Mouse (Mus musculus) intestine, embryonic 16.5 days (tissue): Measurements from ENCODE around the gene Ptov1. TPM values are rescaled to one million over a fixed set of nuclear protein-coding genes. Genes with fewer than 3 reads are reported as not detected.

Experiments used
- ATAC-seq: fragments of 200-750 bp; cut with Nextera tagmentation; 2 replicates; pipeline ENCODE4 v1.8.0; 2017; ENCODE audit warnings: moderate TSS enrichment, moderate library complexity
- H3K27ac ChIP-seq: fragments of 300-500 bp; sonication (generic); 2 replicates; pipeline ENCODE4 v1.5.1; 2014; ENCODE audit warnings: mild to moderate bottlenecking, low read length
- H3K27me3 ChIP-seq: fragments of 300-500 bp; sonication (generic); replicated peaks from 2 replicates; pipeline ENCODE4 v1.6.1; 2014; ENCODE audit warnings: low read length, control low read depth, mixed read lengths; ENCODE audit not compliant: control insufficient read depth, insufficient read depth
- H3K36me3 ChIP-seq: fragments of 300-500 bp; sonication (generic); 2 replicates; pipeline ENCODE4 v1.6.1; 2014; ENCODE audit warnings: low read length, control low read depth; ENCODE audit not compliant: control insufficient read depth, insufficient read depth
- H3K4me1 ChIP-seq: fragments of 300-500 bp; sonication (generic); 2 replicates; pipeline ENCODE4 v1.6.1; 2014; ENCODE audit warnings: low read length, control low read depth, mixed read lengths; ENCODE audit not compliant: control insufficient read depth, insufficient read depth
- H3K4me2 ChIP-seq: fragments of 300-500 bp; sonication (generic); 2 replicates; pipeline ENCODE4 v1.6.1; 2014; ENCODE audit warnings: low read depth, low read length, control low read depth
- H3K4me3 ChIP-seq: fragments of 300-500 bp; sonication (generic); 2 replicates; pipeline ENCODE4 v1.5.1; 2014; ENCODE audit warnings: mild to moderate bottlenecking, low read length
- H3K9ac ChIP-seq: fragments of 300-500 bp; sonication (generic); 2 replicates; pipeline ENCODE4 v1.6.1; 2014; ENCODE audit warnings: low read depth, low read length
- H3K9me3 ChIP-seq: fragments of 300-500 bp; sonication (generic); 2 replicates; pipeline ENCODE4 v1.6.1; 2016; ENCODE audit warnings: low read length, control low read depth; ENCODE audit not compliant: control insufficient read depth
- WGBS: fragments of 180-500 bp; shearing (Covaris S2); extraction: QIAGEN DNeasy Blood & Tissue Kit; methylation state at CpG from one replicate; pipeline ENCODE4 v1.1.7; 2014; 5-methylcytosine and 5-hydroxymethylcytosine counted together
- polyA plus RNA-seq: library from polyadenylated mRNA; unstranded; fragments of >200 nt; fragmentation: Nextera tagmentation; extraction: Ambion mirVana; gene quantifications from 2 replicates; pipeline ENCODE4 v1.2.1, GENCODE M21; 2015

The Ptov1 gene
- polyA plus RNA-seq, 1 experiment from 2014 or later = 71.8 TPM

DNA sequence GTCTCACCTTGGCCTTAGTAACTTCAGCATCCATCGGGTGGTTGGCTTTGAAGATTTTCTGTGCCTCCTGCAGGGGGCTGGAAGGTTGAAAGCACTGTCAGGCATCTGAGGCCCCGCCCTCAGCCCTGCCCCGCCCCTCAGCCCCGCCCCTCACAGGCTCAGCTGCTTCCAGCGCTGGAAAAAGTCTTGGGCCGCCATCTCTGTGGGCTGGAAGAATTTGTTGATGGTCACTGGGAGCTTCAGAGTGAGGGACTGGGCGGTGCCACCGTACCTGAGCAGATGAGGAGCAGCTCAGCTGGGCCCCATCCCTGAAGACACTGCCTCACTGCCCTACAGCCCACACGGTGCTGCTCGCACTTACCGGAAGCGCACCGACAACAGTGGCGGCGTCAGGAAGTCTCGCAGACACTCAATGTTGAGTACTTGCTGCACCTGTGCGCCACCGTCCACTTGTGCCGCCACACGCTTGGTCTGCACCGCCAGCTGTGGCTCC, 31.7 kb upstream of the Ptov1 start:
- Histone ChIP-seq H3K27ac (peak overlapping the region; percentile 56), H3K4me1 (peaks cover 33% of the 10 kb centered on the region), H3K4me2 (peak overlapping the region; percentile 59), H3K9me3 (no peaks in the 10 kb centered on the region), H3K36me3 (peaks cover 26% of the 10 kb centered on the region; the same call in 1 of the 2 replicates), H3K4me3 (peak overlapping the region; percentile 44), H3K9ac (peak overlapping the region; percentile 50), H3K27me3 (no peaks in the 10 kb centered on the region)
- 10% methylated on average over 21 of the region's 21 CpGs for WGBS
- peak; percentile 66 for ATAC-seq

DNA sequence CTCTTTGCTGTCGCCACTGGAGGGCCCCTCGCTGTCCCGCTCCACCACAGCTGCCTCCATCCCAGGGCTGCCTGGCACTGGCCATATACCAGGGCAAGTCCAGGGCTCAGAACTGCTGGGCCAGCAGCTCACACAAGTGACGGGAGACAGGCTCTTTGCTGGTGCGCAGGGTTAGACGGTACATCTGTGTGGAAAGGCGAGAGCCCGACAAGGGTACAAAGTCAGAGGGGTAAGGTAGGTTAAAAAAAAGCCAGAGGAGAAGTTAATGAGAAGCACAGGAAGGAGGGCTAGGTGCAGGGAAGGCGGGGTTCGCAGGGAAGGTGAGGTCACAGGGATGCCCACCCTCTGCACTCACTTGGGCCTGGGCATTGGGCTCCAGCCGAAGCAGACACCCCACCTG, 31.0 kb upstream of the Ptov1 start:
- Histone ChIP-seq H3K9ac (no peak overlapping the region), H3K9me3 (no peaks in the 10 kb centered on the region), H3K4me3 (no peak overlapping the region), H3K4me2 (no peak overlapping the region), H3K27ac (no peak overlapping the region), H3K4me1 (peaks cover 33% of the 10 kb centered on the region), H3K27me3 (no peaks in the 10 kb centered on the region), H3K36me3 (peaks cover 20% of the 10 kb centered on the region; the same call in 1 of the 2 replicates)
- ATAC-seq = no peak
- WGBS = 89% methylated on average over 11 of the region's 11 CpGs

DNA sequence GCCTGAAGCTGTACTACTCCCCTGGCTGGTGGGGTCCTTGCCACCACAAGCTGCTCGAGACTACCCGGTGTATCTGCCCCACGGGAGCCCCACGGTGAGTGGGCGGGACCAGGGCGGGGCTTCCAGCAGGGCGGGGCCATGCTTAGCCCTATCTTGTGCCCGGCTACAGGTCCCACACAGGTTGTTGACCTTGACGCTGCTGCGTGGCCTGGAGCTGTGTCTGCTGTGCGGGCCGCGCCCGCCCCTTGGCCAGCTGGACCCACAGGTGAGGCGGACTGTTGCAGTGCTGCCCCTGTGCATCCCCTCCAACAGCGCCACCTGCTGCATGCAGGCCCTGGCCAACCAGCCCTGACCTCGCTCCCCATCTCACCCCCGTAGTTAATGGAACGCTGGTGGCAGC, 29.0 kb upstream of the Ptov1 start:
- peaks cover 36% of the 10 kb centered on the region for H3K4me1 ChIP-seq
- 0 out of 2 replicates have a peak overlapping the region, but pooled peaks have one; percentile 27 for H3K9ac ChIP-seq
- peak overlapping the region; percentile 31 for H3K4me2 ChIP-seq
- ATAC-seq = peak; percentile 16
- H3K9me3 ChIP-seq = no peaks in the 10 kb centered on the region
- 0 out of 2 replicates have a peak, but pooled peaks cover 7% of the 10 kb centered on the region for H3K36me3 ChIP-seq
- H3K27ac ChIP-seq = no peak overlapping the region
- H3K4me3 ChIP-seq = no peak overlapping the region
- H3K27me3 ChIP-seq = no peaks in the 10 kb centered on the region
- 28% methylated on average over 19 of the region's 19 CpGs for WGBS

DNA sequence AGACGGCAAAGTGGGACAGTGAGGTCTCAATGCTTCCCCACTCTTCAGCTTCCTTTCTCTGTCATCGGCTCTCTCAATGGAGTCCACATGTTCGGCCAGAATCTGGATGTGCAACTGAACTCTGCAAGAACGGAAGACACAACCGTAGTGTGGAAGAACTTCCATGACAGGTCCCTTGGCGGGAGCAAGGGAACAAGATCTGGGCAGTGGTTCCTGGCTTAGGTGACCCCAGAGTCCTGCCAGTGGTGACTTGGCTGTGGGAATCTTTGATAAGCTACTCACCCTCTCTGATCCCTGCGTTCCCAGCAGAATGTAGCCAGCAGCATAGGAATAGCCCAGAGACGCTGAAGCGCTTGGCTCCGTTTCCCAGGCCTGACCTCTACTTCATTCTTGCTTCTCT, 26.9 kb upstream of the Ptov1 start:
- Histone ChIP-seq H3K9ac (peak overlapping the region; percentile 76), H3K27me3 (no peaks in the 10 kb centered on the region), H3K36me3 (no peaks in the 10 kb centered on the region), H3K4me2 (peak overlapping the region; percentile 73), H3K4me3 (peak overlapping the region; percentile 75), H3K4me1 (peaks cover 38% of the 10 kb centered on the region), H3K9me3 (no peaks in the 10 kb centered on the region), H3K27ac (peak overlapping the region; percentile 88)
- no peak for ATAC-seq
- 34% methylated on average over 10 of the region's 10 CpGs for WGBS

DNA sequence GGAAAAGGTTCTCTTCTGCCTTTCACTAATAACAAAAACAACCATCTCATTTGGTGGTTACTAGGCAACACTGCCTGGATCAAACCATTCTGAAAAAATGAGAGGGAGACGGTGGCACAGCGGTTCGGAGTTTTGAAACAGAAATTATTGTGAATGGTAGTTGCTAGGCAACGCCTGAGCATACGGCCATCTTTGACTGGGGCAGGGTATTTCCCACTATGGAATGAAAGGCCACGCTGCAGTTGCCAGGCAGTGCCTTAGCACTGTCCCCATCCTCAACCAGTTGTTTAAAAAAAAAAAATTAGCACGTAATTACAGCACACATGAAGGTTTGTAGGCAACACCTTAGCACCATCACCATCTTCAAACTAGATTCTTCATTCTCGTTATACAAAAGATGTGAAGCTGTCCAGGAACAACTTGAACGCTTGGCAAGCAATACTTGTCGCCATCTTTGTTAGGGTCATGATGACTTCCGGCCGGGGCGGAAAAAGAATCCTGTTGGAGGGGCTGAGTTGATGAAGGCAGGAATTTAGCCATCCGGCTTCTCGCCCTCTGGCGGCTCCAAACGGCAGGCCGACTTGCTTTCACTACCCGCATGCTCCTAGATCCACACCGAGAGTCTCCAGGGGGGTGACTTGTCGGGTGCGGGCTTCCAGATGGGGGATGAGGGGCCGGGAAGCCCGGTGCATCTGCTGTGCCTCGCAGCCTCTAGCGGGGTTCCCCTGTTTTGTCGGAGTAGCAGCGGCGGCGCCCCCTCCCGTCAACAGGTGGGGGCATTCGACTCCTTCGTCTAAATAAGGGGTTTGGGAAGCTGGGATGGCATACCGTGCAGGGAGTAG, 26.2 kb upstream of the Ptov1 start, which contains the start of gene Fuz:
Fuz (plus strand) TSS at position 487 of the 842 bp plus-strand sequence.
- Histone ChIP-seq H3K4me3 (peak within 1 kb of the TSS; percentile 75), H3K27me3 (no peaks in the 10 kb centered on the region), H3K36me3 (no peaks in the 10 kb centered on the region), H3K9ac (peak within 1 kb of the TSS; percentile 76), H3K4me2 (peak within 1 kb of the TSS; percentile 73), H3K4me1 (peaks cover 39% of the 10 kb centered on the region), H3K27ac (peak within 1 kb of the TSS; percentile 88), H3K9me3 (no peaks in the 10 kb centered on the region)
- ATAC-seq = peak; percentile 49
- 1% methylated on average over 34 of the region's 34 CpGs for WGBS

DNA sequence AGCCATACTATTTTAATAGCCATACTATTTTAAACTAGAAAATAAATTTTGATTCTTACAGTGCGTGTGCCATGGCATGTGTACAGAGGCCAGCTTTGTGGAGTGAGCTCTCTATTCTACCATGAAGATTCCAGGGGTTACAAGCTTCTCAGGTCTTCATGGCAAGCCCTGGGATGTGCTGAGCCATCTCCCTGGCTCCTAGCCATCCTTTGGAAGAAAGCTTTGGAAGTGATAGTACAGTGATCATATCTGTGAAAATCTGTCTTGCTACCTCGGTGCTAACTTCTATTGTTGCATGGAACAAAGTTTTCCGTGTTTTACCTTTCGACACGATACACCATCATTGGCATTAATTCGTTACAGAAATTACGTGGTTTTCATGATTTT, 25.6 kb upstream of the Ptov1 start:
- Histone ChIP-seq H3K4me1 (peaks cover 44% of the 10 kb centered on the region), H3K4me2 (peak overlapping the region; percentile 73), H3K9me3 (no peaks in the 10 kb centered on the region), H3K9ac (0 out of 2 replicates have a peak overlapping the region, but pooled peaks have one; percentile 32), H3K36me3 (no peaks in the 10 kb centered on the region), H3K27me3 (no peaks in the 10 kb centered on the region), H3K4me3 (peak overlapping the region; percentile 75), H3K27ac (0 out of 2 replicates have a peak overlapping the region, but pooled peaks have one; percentile 47)
- WGBS = 67% methylated on average over 7 of the region's 7 CpGs
- no peak for ATAC-seq

DNA sequence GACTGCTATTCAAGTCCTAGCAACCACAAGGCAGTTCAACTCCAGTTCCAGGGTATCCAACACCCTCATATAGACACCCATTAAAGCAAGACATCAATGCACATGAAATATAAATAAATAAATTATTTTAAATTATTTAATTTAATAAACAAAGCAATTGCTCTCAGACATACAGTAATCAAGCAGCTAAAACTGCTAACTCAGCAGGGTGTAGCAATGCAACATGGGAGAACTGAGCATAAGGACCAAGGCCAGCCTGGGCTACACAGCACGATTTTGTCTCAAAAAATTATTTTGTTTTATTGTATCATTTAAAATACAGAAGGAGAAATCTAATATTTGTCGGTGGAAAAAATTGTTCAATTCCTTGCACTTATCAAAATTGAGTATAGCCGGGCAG, 24.6 kb upstream of the Ptov1 start:
- Histone ChIP-seq H3K9ac (no peak overlapping the region), H3K36me3 (no peaks in the 10 kb centered on the region), H3K4me1 (peaks cover 44% of the 10 kb centered on the region), H3K27ac (no peak overlapping the region), H3K27me3 (no peaks in the 10 kb centered on the region), H3K4me2 (no peak overlapping the region), H3K4me3 (no peak overlapping the region), H3K9me3 (no peaks in the 10 kb centered on the region)
- WGBS = 89% methylated on average over 3 of the region's 3 CpGs
- no peak for ATAC-seq

DNA sequence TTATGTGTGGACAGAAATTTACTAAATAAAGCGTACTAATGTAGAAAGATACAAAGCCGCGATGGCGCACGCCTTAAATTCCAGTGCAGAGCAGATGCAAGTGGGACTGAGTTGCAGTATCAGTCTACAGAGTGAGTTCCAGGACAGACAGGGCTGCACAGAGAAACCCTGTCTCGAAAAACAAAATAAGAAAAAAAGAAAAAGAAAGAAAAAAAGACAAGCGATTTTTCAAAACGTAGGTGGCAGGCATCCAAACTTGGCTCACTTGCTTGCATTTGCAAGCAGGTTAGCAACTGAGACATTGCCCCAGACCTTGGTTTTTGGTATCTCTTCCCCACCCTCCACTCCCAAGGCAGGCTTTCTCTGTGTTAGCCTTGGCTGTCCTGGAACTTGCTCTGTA, 23.6 kb upstream of the Ptov1 start:
- Histone ChIP-seq H3K36me3 (no peaks in the 10 kb centered on the region), H3K9me3 (no peaks in the 10 kb centered on the region), H3K4me2 (peak overlapping the region; percentile 20; the same call in 1 of the 2 replicates), H3K9ac (no peak overlapping the region), H3K27me3 (no peaks in the 10 kb centered on the region), H3K4me1 (peaks cover 34% of the 10 kb centered on the region), H3K27ac (peak overlapping the region; percentile 77), H3K4me3 (no peak overlapping the region)
- no peak for ATAC-seq
- WGBS = 19% methylated on average over 8 of the region's 8 CpGs

DNA sequence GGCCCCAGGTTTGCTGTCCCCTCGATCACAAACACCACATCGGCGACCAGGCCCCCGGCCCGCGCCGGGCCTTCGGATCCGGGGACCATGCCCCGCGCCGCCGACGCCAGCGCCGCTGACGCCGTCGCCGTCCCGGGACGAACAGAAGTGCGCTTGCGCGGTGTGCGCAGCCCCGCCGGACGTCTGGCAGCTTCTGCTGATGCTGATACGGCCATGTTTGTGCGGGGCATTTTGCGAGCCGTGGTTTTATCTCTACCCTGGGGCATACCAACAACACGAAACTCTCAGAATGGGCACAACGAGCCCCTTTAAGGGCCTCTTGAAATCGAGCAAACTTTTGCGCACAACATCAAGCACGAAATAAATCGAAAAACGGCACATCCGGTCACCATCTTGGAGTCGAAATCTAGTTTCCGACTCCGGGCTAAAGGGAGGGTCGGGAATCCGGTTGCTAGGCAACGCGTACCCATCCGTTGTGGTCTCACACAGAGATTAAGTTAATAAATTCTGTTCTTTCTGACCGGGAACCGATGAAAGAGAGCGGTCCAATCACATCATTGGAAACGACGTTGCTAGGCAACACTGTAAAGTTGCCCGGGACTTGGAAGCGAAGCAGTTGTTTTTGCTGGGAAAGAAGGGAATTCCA, 22.8 kb upstream of the Ptov1 start, which contains the start of gene Med25:
Med25 (minus strand) TSS at position 437 of the 646 bp plus-strand sequence.
- peaks cover 31% of the 10 kb centered on the region for H3K4me1 ChIP-seq
- H3K36me3 ChIP-seq = no peaks in the 10 kb centered on the region
- no peaks in the 10 kb centered on the region for H3K27me3 ChIP-seq
- H3K9me3 ChIP-seq = no peaks in the 10 kb centered on the region
- peak within 1 kb of the TSS; percentile 87 for H3K4me3 ChIP-seq
- under 1% methylated on average over 56 of the region's 56 CpGs for WGBS
- H3K9ac ChIP-seq = peak within 1 kb of the TSS; percentile 93
- ATAC-seq = peak; percentile 77
- peak within 1 kb of the TSS; percentile 93 for H3K27ac ChIP-seq
- H3K4me2 ChIP-seq = peak within 1 kb of the TSS; percentile 88
